Mouse (Mus musculus) forebrain, embryonic 12.5 days (tissue): ENCODE measurements around the gene Ankfn1. TPM values are rescaled to one million over a fixed set of nuclear protein-coding genes. Genes with fewer than 3 reads are reported as not detected.

Experiments
- ATAC-seq: fragments of 200-750 bp; cut with Nextera tagmentation; 2 replicates; pipeline ENCODE4 v1.8.0; 2017; ENCODE audit warnings: moderate TSS enrichment; ENCODE audit not compliant: low FRiP score
- H3K27ac ChIP-seq: fragments of 300-500 bp; sonication (generic); 2 replicates; pipeline ENCODE4 v1.5.1; 2016; ENCODE audit warnings: mild to moderate bottlenecking
- H3K27me3 ChIP-seq: fragments of 300-500 bp; sonication (generic); 2 replicates; pipeline ENCODE4 v1.6.1; 2016; ENCODE audit warnings: mild to moderate bottlenecking
- H3K36me3 ChIP-seq: fragments of 300-500 bp; sonication (generic); replicated peaks from 2 replicates; pipeline ENCODE4 v1.6.1; 2016; ENCODE audit warnings: mild to moderate bottlenecking
- H3K4me1 ChIP-seq: fragments of 300-500 bp; sonication (generic); 2 replicates; pipeline ENCODE4 v1.6.1; 2016
- H3K4me2 ChIP-seq: fragments of 300-500 bp; sonication (generic); 2 replicates; pipeline ENCODE4 v1.6.1; 2016; ENCODE audit warnings: mild to moderate bottlenecking, moderate library complexity
- H3K4me3 ChIP-seq: fragments of 300-500 bp; sonication (generic); replicated peaks from 2 replicates; pipeline ENCODE4 v1.5.1; 2016; ENCODE audit warnings: mild to moderate bottlenecking
- H3K9ac ChIP-seq: fragments of 300-500 bp; sonication (generic); 2 replicates; pipeline ENCODE4 v1.6.1; 2016; ENCODE audit warnings: mild to moderate bottlenecking
- H3K9me3 ChIP-seq: fragments of 300-500 bp; sonication (generic); 2 replicates; pipeline ENCODE4 v1.6.1; 2016
- WGBS: fragments of 180-500 bp; shearing (Covaris S2); methylation state at CpG from one replicate; pipeline ENCODE4 v1.1.7; 2016; 5-methylcytosine and 5-hydroxymethylcytosine counted together
- polyA plus RNA-seq: library from polyadenylated mRNA; unstranded; fragments of >200 nt; fragmentation: Nextera tagmentation; extraction: Ambion mirVana; gene quantifications from 2 replicates; pipeline ENCODE4 v1.2.1, GENCODE M21; 2016

Ankfn1 gene
- polyA plus RNA-seq, 1 experiment from 2014 or later: 3.5 TPM

DNA sequence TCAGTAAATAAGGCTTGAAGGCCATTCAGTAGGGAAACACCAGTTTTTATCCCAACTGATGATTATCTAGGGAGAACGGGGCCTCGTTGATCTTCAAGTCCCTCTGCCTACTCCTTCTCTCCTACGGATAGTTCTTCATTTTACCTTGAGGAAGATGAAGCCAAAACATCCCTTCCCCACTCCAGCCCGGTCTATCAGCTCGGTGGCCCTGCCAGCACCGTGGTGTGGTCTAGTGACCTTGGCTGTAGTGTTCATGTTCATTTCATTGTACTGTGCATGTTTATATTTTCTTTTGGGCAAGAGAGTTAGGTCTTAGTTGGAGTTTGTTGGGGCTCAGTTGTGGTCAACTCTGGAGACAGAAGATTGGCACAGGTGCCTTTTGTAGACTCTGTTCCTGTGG, 328.5 kb downstream of the Ankfn1 start:
- no peaks in the 10 kb centered on the region for H3K9me3 ChIP-seq
- 87% methylated on average over 6 of the region's 6 CpGs for WGBS
- no peak overlapping the region for H3K9ac ChIP-seq
- no peaks in the 10 kb centered on the region for H3K36me3 ChIP-seq
- peaks cover 11% of the 10 kb centered on the region for H3K4me1 ChIP-seq
- no peak overlapping the region for H3K4me2 ChIP-seq
- no peaks in the 10 kb centered on the region for H3K27me3 ChIP-seq
- H3K4me3 ChIP-seq: no peak overlapping the region
- no peak for ATAC-seq
- no peak overlapping the region for H3K27ac ChIP-seq

DNA sequence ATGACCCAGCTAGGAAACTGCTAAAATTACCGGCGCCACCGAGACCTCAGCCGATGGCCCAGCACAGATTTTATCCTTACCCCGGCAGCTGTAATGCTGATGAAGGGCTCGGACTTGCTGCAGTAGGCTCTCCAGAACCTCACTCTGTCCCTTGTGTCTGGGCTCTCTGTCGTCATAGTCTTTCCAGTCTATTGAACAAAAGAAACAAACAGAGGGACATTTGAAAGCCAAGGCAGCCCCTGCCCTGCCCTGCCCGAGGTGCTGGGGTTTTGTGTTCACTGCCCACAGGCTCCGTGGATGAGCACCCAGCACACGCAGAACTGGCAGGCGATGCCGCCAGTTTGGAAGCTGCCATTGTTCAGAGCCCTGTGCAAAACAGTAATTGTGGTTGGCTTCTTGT, 330.0 kb downstream of the Ankfn1 start:
- no peak for ATAC-seq
- no peak overlapping the region for H3K27ac ChIP-seq
- no peaks in the 10 kb centered on the region for H3K36me3 ChIP-seq
- H3K4me3 ChIP-seq: no peak overlapping the region
- WGBS: 58% methylated on average over 12 of the region's 12 CpGs
- H3K4me1 ChIP-seq: peaks cover 4% of the 10 kb centered on the region; the same call in 1 of the 2 replicates
- no peaks in the 10 kb centered on the region for H3K9me3 ChIP-seq
- no peak overlapping the region for H3K9ac ChIP-seq
- no peak overlapping the region for H3K4me2 ChIP-seq
- H3K27me3 ChIP-seq: no peaks in the 10 kb centered on the region

DNA sequence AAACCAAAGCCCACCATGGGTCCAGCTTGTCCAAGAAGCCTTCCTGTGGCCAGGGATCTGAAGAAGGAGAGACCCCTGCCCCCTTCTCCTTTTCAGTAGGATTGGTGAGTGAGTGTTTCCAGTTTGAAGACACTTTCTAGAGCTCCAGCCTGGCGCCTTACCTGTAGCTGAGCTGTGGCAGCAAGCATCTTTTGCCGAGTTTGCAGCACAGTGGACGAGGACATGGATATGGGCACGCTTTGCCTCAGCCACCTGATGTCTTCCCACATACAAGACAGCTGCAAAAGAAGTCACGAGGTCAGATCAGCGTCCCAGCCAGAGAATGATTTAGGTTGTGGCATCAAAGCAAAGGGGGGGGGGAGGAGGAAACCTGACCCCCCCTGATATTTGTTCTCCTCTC, 336.9 kb downstream of the Ankfn1 start:
- Histone ChIP-seq H3K9me3 (no peaks in the 10 kb centered on the region), H3K4me2 (no peak overlapping the region), H3K4me1 (no peaks in the 10 kb centered on the region), H3K27ac (no peak overlapping the region), H3K36me3 (no peaks in the 10 kb centered on the region), H3K9ac (no peak overlapping the region), H3K4me3 (no peak overlapping the region), H3K27me3 (no peaks in the 10 kb centered on the region)
- ATAC-seq: no peak
- WGBS: 91% methylated on average over 6 of the region's 6 CpGs

DNA sequence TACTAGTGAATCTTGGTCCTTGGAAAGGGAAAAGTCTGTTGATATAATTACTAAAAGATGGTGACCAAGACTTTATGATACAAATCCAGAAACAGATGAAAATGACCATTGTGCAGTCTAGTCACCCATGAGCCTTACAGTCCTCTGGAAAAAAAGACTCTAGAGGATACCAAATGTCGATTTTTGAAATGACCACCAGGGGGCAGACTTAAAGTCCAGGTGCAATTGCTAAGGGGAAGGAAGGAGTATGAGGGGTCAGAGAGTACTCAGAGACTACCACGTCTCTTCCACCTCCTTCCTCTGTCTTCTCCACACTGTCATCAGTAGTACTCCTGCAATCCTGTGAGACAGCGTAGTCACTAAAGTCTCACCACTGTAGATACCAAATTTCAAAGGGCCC, 353.1 kb downstream of the Ankfn1 start:
- ATAC-seq: no peak
- no peaks in the 10 kb centered on the region for H3K36me3 ChIP-seq
- H3K27ac ChIP-seq: no peak overlapping the region
- H3K4me1 ChIP-seq: no peaks in the 10 kb centered on the region
- no peak overlapping the region for H3K4me2 ChIP-seq
- 53% methylated on average over 3 of the region's 3 CpGs for WGBS
- no peaks in the 10 kb centered on the region for H3K27me3 ChIP-seq
- no peak overlapping the region for H3K4me3 ChIP-seq
- H3K9ac ChIP-seq: no peak overlapping the region
- no peaks in the 10 kb centered on the region for H3K9me3 ChIP-seq

DNA sequence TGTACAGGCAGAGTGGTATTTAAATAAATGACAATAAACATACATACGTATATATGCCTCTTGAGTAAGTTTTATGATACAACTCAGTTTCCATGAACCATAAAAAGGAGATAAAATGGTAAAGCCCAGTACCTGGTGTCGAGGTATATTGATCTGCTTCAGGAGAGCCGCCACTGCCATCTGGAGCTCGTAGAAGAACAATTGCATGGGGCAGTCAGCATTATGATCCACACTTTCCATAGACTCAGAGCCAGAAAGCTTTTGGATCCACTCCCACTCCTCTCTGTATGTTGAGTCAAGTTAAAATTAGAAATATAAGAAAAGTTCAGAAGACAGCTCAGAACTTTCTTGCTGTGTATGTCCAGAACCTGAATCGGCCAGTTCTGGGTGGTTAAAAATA, 354.8 kb downstream of the Ankfn1 start:
- Histone ChIP-seq H3K27ac (no peak overlapping the region), H3K36me3 (no peaks in the 10 kb centered on the region), H3K9ac (no peak overlapping the region), H3K27me3 (no peaks in the 10 kb centered on the region), H3K4me3 (no peak overlapping the region), H3K4me1 (no peaks in the 10 kb centered on the region), H3K9me3 (no peaks in the 10 kb centered on the region), H3K4me2 (no peak overlapping the region)
- no peak for ATAC-seq
- WGBS: 90% methylated on average over 5 of the region's 5 CpGs

DNA sequence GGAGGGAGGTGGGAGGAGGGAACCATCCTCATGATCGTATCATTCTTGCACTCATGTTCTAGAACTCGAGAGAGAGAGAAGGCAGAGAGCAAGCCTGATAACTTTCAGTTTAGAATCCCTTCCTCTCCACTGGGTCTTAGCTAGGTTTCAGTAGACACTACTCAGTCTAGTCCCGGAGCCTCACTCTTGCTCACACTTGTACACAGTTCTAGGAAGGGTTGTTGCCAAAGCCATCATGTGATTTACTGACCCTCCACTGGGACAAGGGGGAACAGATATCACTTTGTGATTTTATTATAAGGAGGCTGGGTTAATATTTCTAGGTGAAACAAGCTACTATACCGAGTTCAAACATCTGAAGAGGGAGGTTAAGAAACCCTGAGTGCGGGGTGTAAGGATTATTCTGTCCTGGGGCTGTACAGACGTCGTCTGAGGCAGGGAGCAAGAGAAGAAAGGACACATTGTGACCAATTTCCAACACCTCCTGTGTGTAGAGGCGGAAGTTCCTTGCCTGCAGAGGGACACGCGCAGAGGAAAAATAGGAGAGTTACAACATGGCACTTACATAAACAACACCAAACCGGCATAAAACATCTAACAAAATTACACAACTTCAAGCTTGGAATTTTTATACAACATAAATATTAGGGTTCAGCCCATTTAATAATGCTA, 356.6 kb downstream of the Ankfn1 start:
- no peaks in the 10 kb centered on the region for H3K27me3 ChIP-seq
- H3K36me3 ChIP-seq: no peaks in the 10 kb centered on the region
- 74% methylated on average over 11 of the region's 11 CpGs for WGBS
- H3K4me3 ChIP-seq: no peak overlapping the region
- ATAC-seq: no peak
- H3K9me3 ChIP-seq: no peaks in the 10 kb centered on the region
- no peak overlapping the region for H3K27ac ChIP-seq
- no peaks in the 10 kb centered on the region for H3K4me1 ChIP-seq
- no peak overlapping the region for H3K9ac ChIP-seq
- no peak overlapping the region for H3K4me2 ChIP-seq

DNA sequence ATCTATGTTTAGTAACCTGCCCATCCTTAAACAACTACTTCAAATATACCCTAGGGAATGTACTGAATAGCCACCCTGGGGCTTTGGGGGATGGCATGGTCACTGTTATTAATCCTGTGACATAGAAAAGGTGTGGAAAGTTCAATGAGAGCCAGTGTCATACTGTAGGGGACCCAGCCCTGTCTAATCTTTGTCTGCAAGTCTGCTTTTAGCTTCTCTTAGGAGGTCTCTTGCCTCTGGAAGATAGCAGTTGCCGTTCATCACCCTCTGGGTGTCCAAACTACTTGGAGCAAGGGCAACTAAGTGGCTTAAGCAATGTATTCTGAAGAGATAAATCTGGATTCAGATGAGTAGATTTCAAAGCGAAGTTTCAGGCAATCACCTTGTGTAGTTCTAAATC, 357.6 kb downstream of the Ankfn1 start:
- no peaks in the 10 kb centered on the region for H3K9me3 ChIP-seq
- no peak overlapping the region for H3K4me2 ChIP-seq
- H3K4me1 ChIP-seq: no peaks in the 10 kb centered on the region
- no peak for ATAC-seq
- no peak overlapping the region for H3K27ac ChIP-seq
- WGBS: 91% methylated on average over 2 of the region's 2 CpGs
- H3K4me3 ChIP-seq: no peak overlapping the region
- no peaks in the 10 kb centered on the region for H3K36me3 ChIP-seq
- H3K9ac ChIP-seq: no peak overlapping the region
- no peaks in the 10 kb centered on the region for H3K27me3 ChIP-seq

DNA sequence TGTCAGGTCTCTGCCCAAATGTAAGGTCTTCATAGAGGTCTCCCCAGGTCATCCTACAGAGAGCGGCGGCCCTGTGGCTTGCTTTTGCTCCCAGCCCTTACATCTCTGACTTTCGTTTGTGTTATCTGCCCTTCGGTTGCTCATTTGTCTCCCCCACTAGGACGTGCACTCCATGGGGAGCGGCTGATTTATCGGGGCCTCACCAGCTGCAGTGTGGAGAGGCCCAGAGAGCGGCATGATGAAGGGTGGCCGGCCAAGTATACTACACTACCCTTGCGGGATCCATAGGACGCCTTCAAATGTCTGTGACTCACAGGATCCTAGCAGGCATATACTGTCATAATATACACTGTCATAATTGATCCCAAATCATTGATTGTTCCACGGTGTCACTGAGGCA, 358.8 kb downstream of the Ankfn1 start:
- Histone ChIP-seq H3K9ac (no peak overlapping the region), H3K27ac (no peak overlapping the region), H3K9me3 (no peaks in the 10 kb centered on the region), H3K4me2 (no peak overlapping the region), H3K4me1 (no peaks in the 10 kb centered on the region), H3K36me3 (no peaks in the 10 kb centered on the region), H3K4me3 (no peak overlapping the region), H3K27me3 (no peaks in the 10 kb centered on the region)
- ATAC-seq: no peak
- WGBS: 80% methylated on average over 12 of the region's 12 CpGs

DNA sequence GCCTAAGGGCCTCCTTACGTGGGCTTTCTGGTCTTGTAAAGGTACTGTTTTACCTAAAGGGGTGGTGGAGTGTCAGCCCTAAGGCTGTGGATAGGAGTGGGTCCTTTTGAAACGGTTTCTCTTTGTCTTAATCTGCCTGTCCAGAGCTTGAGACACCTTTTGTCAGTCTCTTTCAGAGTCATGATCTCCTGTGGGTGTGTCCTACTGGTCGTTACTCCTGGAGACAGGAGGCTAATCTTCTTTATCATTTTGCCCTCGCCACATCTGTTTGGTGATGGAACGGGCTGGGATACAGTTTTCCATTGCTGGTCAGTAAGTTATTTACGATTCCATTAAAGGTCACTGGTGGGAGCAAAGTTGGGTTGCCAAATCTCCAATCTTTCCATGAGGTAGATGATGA, 360.7 kb downstream of the Ankfn1 start:
- 66% methylated on average over 6 of the region's 6 CpGs for whole genome bisulfite sequencing

DNA sequence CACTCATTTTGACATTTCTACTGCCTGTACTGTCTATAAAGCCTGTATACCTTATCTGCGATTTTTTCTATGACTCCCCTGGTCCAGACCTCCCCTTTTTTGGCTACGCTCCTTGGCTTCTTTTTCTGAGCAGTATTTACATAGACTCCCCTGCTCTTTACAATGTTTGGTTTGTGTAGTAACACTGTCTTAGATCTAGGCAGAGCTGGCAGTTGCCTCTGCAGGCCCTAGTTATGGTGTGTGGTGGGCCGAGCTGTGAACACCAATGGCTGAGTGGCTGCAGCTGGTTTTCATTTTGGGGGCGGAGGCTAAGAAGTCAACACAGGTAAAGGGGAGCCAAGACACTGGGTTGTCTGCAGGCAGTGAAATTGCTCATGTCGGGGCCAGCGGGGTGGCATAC, 368.7 kb downstream of the Ankfn1 start:
- Histone ChIP-seq H3K36me3 (no peaks in the 10 kb centered on the region), H3K9ac (no peak overlapping the region), H3K27ac (no peak overlapping the region), H3K9me3 (no peaks in the 10 kb centered on the region), H3K4me1 (no peaks in the 10 kb centered on the region), H3K4me2 (no peak overlapping the region), H3K27me3 (no peaks in the 10 kb centered on the region), H3K4me3 (no peak overlapping the region)
- WGBS: 92% methylated on average over 6 of the region's 6 CpGs
- no peak for ATAC-seq

More for the DNA sequence above, 360.7 kb downstream of the Ankfn1 start:
- Histone ChIP-seq H3K4me2 (no peak overlapping the region), H3K9me3 (no peaks in the 10 kb centered on the region), H3K4me1 (no peaks in the 10 kb centered on the region), H3K9ac (no peak overlapping the region), H3K27me3 (no peaks in the 10 kb centered on the region), H3K27ac (no peak overlapping the region), H3K4me3 (no peak overlapping the region), H3K36me3 (no peaks in the 10 kb centered on the region)
- ATAC-seq: no peak

DNA sequence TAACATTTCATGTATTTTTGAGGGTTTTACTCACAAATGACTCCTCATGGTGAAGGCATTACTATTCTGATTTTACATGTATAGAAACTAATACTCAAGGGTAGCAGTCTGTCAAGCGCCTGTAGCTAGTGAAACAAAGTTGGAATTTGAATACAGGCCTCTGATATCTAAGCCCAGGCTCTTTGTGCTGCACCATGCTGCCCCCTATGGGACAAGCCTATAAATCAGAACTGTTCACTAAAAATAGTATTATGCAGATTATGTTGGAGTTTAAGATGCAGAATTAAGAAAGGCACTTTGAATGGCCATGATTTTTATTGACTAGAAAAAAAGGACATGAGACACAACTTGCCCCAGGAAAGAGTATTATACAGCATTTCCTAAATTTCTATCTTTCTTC, 373.0 kb downstream of the Ankfn1 start:
- no peaks in the 10 kb centered on the region for H3K27me3 ChIP-seq
- H3K36me3 ChIP-seq: no peaks in the 10 kb centered on the region
- no peaks in the 10 kb centered on the region for H3K4me1 ChIP-seq
- H3K27ac ChIP-seq: no peak overlapping the region
- H3K9me3 ChIP-seq: no peaks in the 10 kb centered on the region
- WGBS: 89% methylated on average over 1 of the region's 1 CpGs
- H3K4me3 ChIP-seq: no peak overlapping the region
- no peak for ATAC-seq
- no peak overlapping the region for H3K9ac ChIP-seq
- H3K4me2 ChIP-seq: no peak overlapping the region

DNA sequence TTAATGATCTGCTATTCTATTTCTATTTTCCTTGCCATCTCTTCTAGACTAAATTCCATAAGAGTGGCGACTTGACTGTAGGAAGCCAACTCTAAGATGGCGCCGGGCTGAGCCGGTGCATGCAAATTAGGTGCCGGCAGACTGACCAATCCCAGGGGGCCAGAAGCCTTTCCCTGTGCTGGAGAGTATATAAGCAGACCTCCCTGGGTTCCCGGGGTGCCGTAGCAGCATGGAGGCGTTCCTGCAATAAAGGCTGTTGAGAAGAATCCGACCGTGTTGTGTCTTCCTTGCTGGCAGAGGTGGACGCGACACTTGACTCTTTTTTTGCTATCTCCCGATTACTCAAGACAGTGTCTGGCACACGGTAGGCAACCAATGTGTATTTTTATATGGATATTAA, 374.0 kb downstream of the Ankfn1 start:
- no peak overlapping the region for H3K9ac ChIP-seq
- H3K4me2 ChIP-seq: no peak overlapping the region
- no peaks in the 10 kb centered on the region for H3K27me3 ChIP-seq
- WGBS: 92% methylated on average over 14 of the region's 14 CpGs
- H3K36me3 ChIP-seq: no peaks in the 10 kb centered on the region
- H3K4me3 ChIP-seq: no peak overlapping the region
- no peaks in the 10 kb centered on the region for H3K4me1 ChIP-seq
- no peak for ATAC-seq
- H3K9me3 ChIP-seq: no peaks in the 10 kb centered on the region
- H3K27ac ChIP-seq: no peak overlapping the region

DNA sequence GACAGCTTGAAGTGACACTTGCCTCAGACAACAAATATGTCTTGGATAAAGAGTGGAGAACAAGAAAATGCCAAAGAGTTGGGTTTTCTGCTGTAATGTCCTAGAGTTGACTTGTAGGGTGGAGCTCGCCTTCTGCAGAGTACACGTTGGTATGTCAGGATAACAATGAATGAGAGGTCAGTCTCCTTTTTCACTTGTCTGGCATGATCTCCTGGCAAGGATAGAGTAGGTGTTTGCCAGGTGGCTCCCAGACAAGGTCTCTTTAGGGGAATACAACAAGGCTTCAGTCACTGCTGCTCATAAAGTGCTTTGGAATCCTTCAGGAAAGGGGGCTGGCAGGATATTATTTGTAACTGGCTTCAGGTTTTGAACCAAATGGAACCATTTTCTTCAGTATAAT, 388.6 kb downstream of the Ankfn1 start:
- Histone ChIP-seq H3K36me3 (no peaks in the 10 kb centered on the region), H3K4me1 (no peaks in the 10 kb centered on the region), H3K4me3 (no peak overlapping the region), H3K4me2 (no peak overlapping the region), H3K27ac (no peak overlapping the region), H3K9me3 (no peaks in the 10 kb centered on the region), H3K9ac (no peak overlapping the region), H3K27me3 (no peaks in the 10 kb centered on the region)
- WGBS: 89% methylated on average over 2 of the region's 2 CpGs
- no peak for ATAC-seq
